Mouse (Mus musculus): Measurements from ENCODE around the gene Pdf. TPM values are rescaled to one million over a fixed set of nuclear protein-coding genes. Genes with fewer than 3 reads are reported as not detected.

The Pdf gene
- total and polyA plus RNA-seq, 3 experiments = 36.0 to 43.6 TPM; not detected in 1

GRCm38 (mm10) chr8:107030058-107030457 lies 18.4 kb downstream of the Pdf start (continued):
- TF ChIP-seq POLR2A (IDR thresholded peaks at IDR 0.05; ENCODE audit: control insufficient read depth in 1 of 2, insufficient read depth in 1 of 2, low read depth in 1 of 2, low read length in 2 of 2, poor library complexity in 1 of 2) = peak in 1 of 2 experiments; percentile 44; a peak in 1 of 4 replicates
- TF ChIP-seq NRF1 (IDR thresholded peaks at IDR 0.05; ENCODE audit: insufficient read depth, low read depth, low read length, poor library complexity, severe bottlenecking) = no peak
- peak; percentile 39; the same call in 1 of the 2 replicates for TF ChIP-seq ELF1 (IDR thresholded peaks at IDR 0.05; ENCODE audit: low read depth, low read length)
- TF ChIP-seq JUND (IDR thresholded peaks at IDR 0.05; ENCODE audit: low read depth, low read length) = no peak
- peak; percentile 28 to 44; a peak in 1 of 4 replicates for TF ChIP-seq EP300 (IDR thresholded peaks at IDR 0.05; ENCODE audit: low read depth in 1 of 2, low read length in 2 of 2)
- TF ChIP-seq GATA1 (IDR thresholded peaks at IDR 0.05; ENCODE audit: low read depth, low read length) = peak; percentile 52
- TF ChIP-seq ZMIZ1 (IDR thresholded peaks at IDR 0.05; ENCODE audit: low read depth, low read length) = no peak
- TF ChIP-seq CHD2 (IDR thresholded peaks at IDR 0.05; ENCODE audit: low read length) = no peak
- peak; percentile 56 for TF ChIP-seq ETS1 (IDR thresholded peaks at IDR 0.05; ENCODE audit: low read depth, low read length)
- peak; percentile 48 for TF ChIP-seq NELFE (IDR thresholded peaks at IDR 0.05; ENCODE audit: low read depth, low read length)

DNA sequence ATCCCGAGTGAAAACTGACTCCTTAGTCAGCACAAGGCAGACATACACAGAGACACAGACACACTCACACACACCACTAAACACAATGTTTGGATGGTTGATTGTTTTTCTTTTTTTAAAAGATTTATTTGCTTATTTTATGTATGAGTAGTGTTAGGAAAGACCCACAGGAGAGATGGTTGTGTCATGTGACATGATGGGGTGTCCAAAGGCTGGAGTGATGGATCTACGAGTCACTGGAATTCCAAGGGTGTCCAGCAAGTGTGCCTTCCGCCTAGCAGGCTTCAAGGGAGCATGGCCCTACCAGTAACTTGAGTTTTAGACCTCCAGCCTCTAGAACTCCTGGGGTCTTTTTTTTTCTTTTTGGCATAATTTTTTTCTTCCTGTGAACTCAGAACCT lies 19.1 kb downstream of the Pdf start:
- Histone ChIP-seq H3K27me3 (ENCODE audit: control insufficient read depth in 1 of 2, insufficient read depth in 2 of 2, low read length in 2 of 2) (no peaks in the 10 kb centered on the region), H3K27ac (ENCODE audit: control insufficient read depth, low read depth, low read length) (no peak overlapping the region), H3K4me1 (ENCODE audit: control insufficient read depth in 1 of 2, insufficient read depth in 2 of 2, low read length in 2 of 2) (peaks cover 0 to 20% of the 10 kb centered on the region in 2 experiments; a peak in 3 of 4 replicates), H3K9me3 (replicated peaks; ENCODE audit: insufficient read depth, low read length) (no peaks in the 10 kb centered on the region), H3K9ac (ENCODE audit: control insufficient read depth, low read depth, low read length, poor library complexity, severe bottlenecking) (no peak overlapping the region), H3K4me3 (ENCODE audit: control insufficient read depth in 1 of 2, insufficient read depth in 1 of 2, low read depth in 2 of 2, low read length in 2 of 2) (no peak overlapping the region), H3K79me2 (ENCODE audit: control insufficient read depth, insufficient read depth, low read length, poor library complexity) (peaks cover 12% of the 10 kb centered on the region), H3K36me3 (ENCODE audit: control insufficient read depth in 1 of 2, insufficient read depth in 2 of 2, low read length in 2 of 2) (peaks cover 0 to 22% of the 10 kb centered on the region in 2 experiments; a peak in 2 of 4 replicates)
- no peak for TF ChIP-seq SIN3A (IDR thresholded peaks at IDR 0.05; ENCODE audit: low read length)
- no peak for TF ChIP-seq HCFC1 (IDR thresholded peaks at IDR 0.05; ENCODE audit: low read depth, low read length)
- no peak for TF ChIP-seq CHD1 (IDR thresholded peaks at IDR 0.05; ENCODE audit: low read depth, low read length)
- no peak for TF ChIP-seq UBTF (IDR thresholded peaks at IDR 0.05; ENCODE audit: borderline replicate concordance, insufficient read depth, low read depth, low read length)
- no peak for TF ChIP-seq MEF2A (IDR thresholded peaks at IDR 0.05; ENCODE audit: extremely low read depth, insufficient replicate concordance, low read depth, low read length, poor library complexity, severe bottlenecking)
- TF ChIP-seq EP300 (IDR thresholded peaks at IDR 0.05; ENCODE audit: low read depth in 1 of 2, low read length in 2 of 2) = no peak
- TF ChIP-seq NRF1 (IDR thresholded peaks at IDR 0.05; ENCODE audit: insufficient read depth, low read depth, low read length, poor library complexity, severe bottlenecking) = no peak
- no peak for TF ChIP-seq USF1 (IDR thresholded peaks at IDR 0.05; ENCODE audit: low read depth, low read length)
- TF ChIP-seq JUND (IDR thresholded peaks at IDR 0.05; ENCODE audit: low read depth, low read length) = no peak
- TF ChIP-seq POLR2AphosphoS5 (IDR thresholded peaks at IDR 0.05; ENCODE audit: borderline replicate concordance, low read depth, low read length) = no peak
- TF ChIP-seq CTCF (IDR thresholded peaks at IDR 0.05 in 2 of 3, conservative IDR thresholded peaks at IDR 0.05 in 1 of 3; ENCODE audit: control insufficient read depth in 1 of 3, insufficient read depth in 1 of 3, low read depth in 2 of 3, low read length in 3 of 3, poor library complexity in 1 of 3, severe bottlenecking in 1 of 3) = no peak
- TF ChIP-seq CHD2 (IDR thresholded peaks at IDR 0.05; ENCODE audit: low read length) = no peak
- TF ChIP-seq GATA1 (IDR thresholded peaks at IDR 0.05; ENCODE audit: low read depth, low read length) = no peak
- no peak for TF ChIP-seq BHLHE40 (IDR thresholded peaks at IDR 0.05; ENCODE audit: borderline replicate concordance, low read depth, low read length)
- no peak for TF ChIP-seq MYB (IDR thresholded peaks at IDR 0.05; ENCODE audit: low read depth, low read length)
- TF ChIP-seq E2F4 (IDR thresholded peaks at IDR 0.05; ENCODE audit: borderline replicate concordance, low read depth, low read length) = no peak
- no peak for TF ChIP-seq MYC (IDR thresholded peaks at IDR 0.05; ENCODE audit: low read depth, low read length)
- no peak for TF ChIP-seq GABPA (IDR thresholded peaks at IDR 0.05; ENCODE audit: low read depth, low read length)
- DNase-seq (ENCODE audit: low read depth, low spot score) = no peak

Data from MEL (cell line).